Mouse (Mus musculus) CH12.LX (cell line): ENCODE results near the gene Slc43a3. TPM values are rescaled to one million over a fixed set of nuclear protein-coding genes. Genes with fewer than 3 reads are reported as not detected.
A peak's percentile ranks its signal among the peaks of the same experiment; 100 is the strongest.

Experiments
- DNase-seq: peaks from one replicate; pipeline ENCODE4 v3.0.0-alpha.2; 2013; ENCODE audit errors: extremely low read depth
- H3K27ac ChIP-seq: 2 replicates; pipeline ENCODE4 v1.5.1; 2012; ENCODE audit warnings: low read depth, mild to moderate bottlenecking, control low read depth, moderate library complexity; ENCODE audit not compliant: insufficient read depth
- H3K27me3 ChIP-seq: replicated peaks from 2 replicates; pipeline ENCODE3; 2012; ENCODE audit warnings: inconsistent platforms
- H3K36me3 ChIP-seq, 2 experiments: replicated peaks in 1 of 2; 2 replicates each; pipeline versions ENCODE3 to v1.6.1; 2012; ENCODE audit warnings: inconsistent platforms in 1 of 2, low read length in 1 of 2, mild to moderate bottlenecking in 1 of 2, mixed read lengths in 1 of 2, moderate library complexity in 1 of 2; ENCODE audit not compliant: control insufficient read depth in 1 of 2, insufficient read depth in 1 of 2
- H3K4me1 ChIP-seq, 2 experiments: 2 replicates each; pipeline ENCODE4 v1.6.1; 2012; ENCODE audit warnings: inconsistent platforms in 1 of 2, moderate library complexity in 1 of 2; ENCODE audit not compliant: insufficient read depth in 2 of 2, control insufficient read depth in 1 of 2
- H3K4me2 ChIP-seq: 2 replicates; pipeline ENCODE4 v1.6.1; 2012; ENCODE audit warnings: low read depth, mild to moderate bottlenecking, control low read depth; ENCODE audit not compliant: poor library complexity, insufficient read depth, severe bottlenecking
- H3K4me3 ChIP-seq, 3 experiments: fragments of 150-350 bp in 1 of 3; sonication (generic) in 1 of 3; replicated peaks in 1 of 3; 2 replicates each; pipeline versions ENCODE3 to v1.5.1; 2011 to 2012; ENCODE audit warnings: low read depth in 2 of 3, low read length in 2 of 3, mild to moderate bottlenecking in 2 of 3, moderate library complexity in 2 of 3, control low read depth in 1 of 3, improper control_type of control experiment in 1 of 3, inconsistent platforms in 1 of 3, mixed read lengths in 1 of 3; ENCODE audit not compliant: poor library complexity in 1 of 3
- H3K79me2 ChIP-seq: replicated peaks from 2 replicates; pipeline ENCODE4 v1.6.1; 2012; ENCODE audit warnings: mild to moderate bottlenecking, moderate library complexity; ENCODE audit not compliant: control insufficient read depth, poor library complexity, insufficient read depth, severe bottlenecking; ENCODE audit errors: extremely low read depth
- H3K9ac ChIP-seq: 2 replicates; pipeline ENCODE4 v1.6.1; 2012; ENCODE audit warnings: low read depth, mild to moderate bottlenecking, control low read depth, moderate library complexity; ENCODE audit not compliant: insufficient read depth
- H3K9me3 ChIP-seq: replicated peaks from 2 replicates; pipeline ENCODE3; 2012; ENCODE audit warnings: low read length, inconsistent platforms, mixed read lengths
- BHLHE40 ChIP-seq: IDR thresholded peaks from 2 replicates; pipeline ENCODE4 v1.6.1; 2011; ENCODE audit warnings: mild to moderate bottlenecking, low read depth, low read length, improper control_type of control experiment
- CHD1 ChIP-seq: IDR thresholded peaks from 2 replicates; pipeline ENCODE4 v1.6.1; 2012; ENCODE audit warnings: low read depth, low read length, improper control_type of control experiment, inconsistent platforms
- CTCF ChIP-seq, 2 experiments: IDR thresholded peaks in 1 of 2; conservative IDR thresholded peaks in 1 of 2; 2 replicates each; pipeline ENCODE4 v1.5.1; 2011 to 2012; ENCODE audit warnings: low read depth in 2 of 2, low read length in 2 of 2, improper control_type of control experiment in 1 of 2, inconsistent platforms in 1 of 2, mild to moderate bottlenecking in 1 of 2, moderate library complexity in 1 of 2
- E2F4 ChIP-seq: IDR thresholded peaks from 2 replicates; pipeline ENCODE4 v1.6.1; 2011; ENCODE audit warnings: low read depth, low read length, improper control_type of control experiment; ENCODE audit not compliant: insufficient replicate concordance
- ELF1 ChIP-seq: IDR thresholded peaks from 2 replicates; pipeline ENCODE4 v1.6.1; 2014; ENCODE audit warnings: low read depth, mild to moderate bottlenecking, inconsistent platforms, low read length, improper control_type of control experiment
- ETS1 ChIP-seq: conservative IDR thresholded peaks from 2 replicates; pipeline ENCODE4 v1.6.1; 2012; ENCODE audit warnings: low read depth, mild to moderate bottlenecking, inconsistent platforms, low read length, improper control_type of control experiment, moderate library complexity
- HCFC1 ChIP-seq: IDR thresholded peaks from 2 replicates; pipeline ENCODE4 v1.6.1; 2012; ENCODE audit warnings: low read depth, mild to moderate bottlenecking, inconsistent platforms, low read length, improper control_type of control experiment
- JUN ChIP-seq: IDR thresholded peaks from 2 replicates; pipeline ENCODE4 v1.6.1; 2011; ENCODE audit warnings: low read depth, mild to moderate bottlenecking, low read length, improper control_type of control experiment, moderate library complexity; ENCODE audit not compliant: insufficient read depth
- JUND ChIP-seq: conservative IDR thresholded peaks from 2 replicates; pipeline ENCODE4 v1.6.1; 2011; ENCODE audit warnings: low read depth, low read length, improper control_type of control experiment
- KAT2A ChIP-seq: IDR thresholded peaks from 2 replicates; pipeline ENCODE4 v1.6.1; 2012; ENCODE audit warnings: low read length, improper control_type of control experiment, inconsistent platforms; ENCODE audit not compliant: insufficient replicate concordance
- MAFK ChIP-seq: IDR thresholded peaks from 2 replicates; pipeline ENCODE4 v1.6.1; 2011; ENCODE audit warnings: low read length, improper control_type of control experiment; ENCODE audit not compliant: insufficient replicate concordance
- MAX ChIP-seq: IDR thresholded peaks from 2 replicates; pipeline ENCODE4 v1.6.1; 2011; ENCODE audit warnings: low read length, improper control_type of control experiment
- MAZ ChIP-seq: IDR thresholded peaks from 2 replicates; pipeline ENCODE4 v1.6.1; 2012; ENCODE audit warnings: low read depth, mild to moderate bottlenecking, inconsistent platforms, low read length, improper control_type of control experiment, moderate library complexity
- MEF2A ChIP-seq: IDR thresholded peaks from 2 replicates; pipeline ENCODE4 v1.6.1; 2014; ENCODE audit warnings: low read depth, mild to moderate bottlenecking, inconsistent platforms, low read length, improper control_type of control experiment, borderline replicate concordance
- MXI1 ChIP-seq: IDR thresholded peaks from 2 replicates; pipeline ENCODE4 v1.6.1; 2011; ENCODE audit warnings: mild to moderate bottlenecking, low read depth, low read length, improper control_type of control experiment
- MYC ChIP-seq: IDR thresholded peaks from 2 replicates; pipeline ENCODE4 v1.6.1; 2011; ENCODE audit warnings: low read depth, mild to moderate bottlenecking, improper control_type of control experiment, low read length
- NELFE ChIP-seq: IDR thresholded peaks from 2 replicates; pipeline ENCODE4 v1.6.1; 2011; ENCODE audit warnings: low read depth, low read length, improper control_type of control experiment
- NRF1 ChIP-seq: IDR thresholded peaks from 2 replicates; pipeline ENCODE4 v1.6.1; 2014; ENCODE audit warnings: low read depth, mild to moderate bottlenecking, inconsistent platforms, low read length, improper control_type of control experiment, moderate library complexity
- POLR2A ChIP-seq: IDR thresholded peaks from 2 replicates; pipeline ENCODE4 v1.6.1; 2011; ENCODE audit warnings: low read depth, mild to moderate bottlenecking, improper control_type of control experiment, low read length
- POLR2AphosphoS2 ChIP-seq: IDR thresholded peaks from 2 replicates; pipeline ENCODE4 v1.6.1; 2011; ENCODE audit warnings: low read depth, low read length, improper control_type of control experiment
- RCOR1 ChIP-seq: conservative IDR thresholded peaks from 2 replicates; pipeline ENCODE4 v1.6.1; 2012; ENCODE audit warnings: low read depth, mild to moderate bottlenecking, inconsistent platforms, low read length, improper control_type of control experiment
- SIN3A ChIP-seq: IDR thresholded peaks from 2 replicates; pipeline ENCODE4 v1.6.1; 2012; ENCODE audit warnings: low read length, improper control_type of control experiment, inconsistent platforms
- TBP ChIP-seq: conservative IDR thresholded peaks from 2 replicates; pipeline ENCODE4 v1.6.1; 2011; ENCODE audit warnings: low read depth, low read length, improper control_type of control experiment
- TCF12 ChIP-seq: IDR thresholded peaks from 2 replicates; pipeline ENCODE4 v1.6.1; 2014; ENCODE audit warnings: low read depth, mild to moderate bottlenecking, inconsistent platforms, low read length, improper control_type of control experiment
- UBTF ChIP-seq: IDR thresholded peaks from 2 replicates; pipeline ENCODE4 v1.6.1; 2012; ENCODE audit warnings: low read depth, mild to moderate bottlenecking, inconsistent platforms, low read length, improper control_type of control experiment, moderate library complexity
- USF1 ChIP-seq: IDR thresholded peaks from 2 replicates; pipeline ENCODE4 v1.6.1; 2014; ENCODE audit warnings: low read depth, mild to moderate bottlenecking, inconsistent platforms, low read length, improper control_type of control experiment
- USF2 ChIP-seq: conservative IDR thresholded peaks from 2 replicates; pipeline ENCODE4 v1.6.1; 2011; ENCODE audit warnings: low read depth, low read length, improper control_type of control experiment
- ZMIZ1 ChIP-seq: IDR thresholded peaks from 2 replicates; pipeline ENCODE4 v1.6.1; 2012; ENCODE audit warnings: low read depth, mild to moderate bottlenecking, inconsistent platforms, low read length, improper control_type of control experiment
- dilution Hi-C: fragments of 300-500 bp; cut with MboI; formaldehyde crosslinking; loops from 2 replicates; pipeline ENCODE4 v1.14.3; 2020; ENCODE audit warnings: low sequenced_read_pairs; ENCODE audit not compliant: extremely low pct_unique_long_range_greater_than_20kb, extremely low pct_ligation_motif_present
- in situ Hi-C: fragments of 300-500 bp; cut with MboI; formaldehyde crosslinking; loops from 3 replicates; pipeline ENCODE4 v1.14.3; 2019; ENCODE audit warnings: low sequenced_read_pairs, low pct_ligation_motif_present, low pct_unique_long_range_greater_than_20kb, mixed read lengths
- polyA plus RNA-seq: library from polyadenylated mRNA; unstranded; fragments of >175 nt; gene quantifications from 2 replicates; pipeline ENCODE4 v1.2.1, GENCODE M21; 2012; ENCODE audit warnings: low read depth; ENCODE audit not compliant: insufficient read length
- total RNA-seq, 2 experiments: library from RNA; depleted of rRNA; stranded (reverse); fragments of 300-350 nt in 1 of 2; fragments of >200 nt in 1 of 2; gene quantifications; 2 replicates each; pipeline ENCODE4 v1.2.3; 2012 to 2014

The Slc43a3 gene
- total and polyA plus RNA-seq, 3 experiments, result 136 to 174 (median 163) TPM

GRCm38 (mm10) chr2:84938249-84938946 is 2.0 kb downstream of the Slc43a3 start:
- TF ChIP-seq TBP (peak; percentile 80), ZMIZ1 (peak; percentile 86; the same call in 1 of the 2 replicates), E2F4 (no peak), MAFK (no peak), ELF1 (peak; percentile 48), ETS1 (peak; percentile 42), POLR2AphosphoS2 (peak; percentile 71; the same call in 1 of the 2 replicates), BHLHE40 (no peak; the same call in 1 of the 2 replicates), SIN3A (peak; percentile 86), KAT2A (no peak), MAX (peak; percentile 90; the same call in 1 of the 2 replicates), RCOR1 (peak; percentile 36; the same call in 1 of the 2 replicates), CTCF (conservative IDR thresholded peaks at IDR 0.05 in 1 of 2, IDR thresholded peaks at IDR 0.05 in 1 of 2; ENCODE audit: low read depth in 2 of 2, low read length in 2 of 2) (no peak), JUN (peak; percentile 52; the same call in 1 of the 2 replicates), USF2 (peak; percentile 38), NELFE (peak; percentile 69; the same call in 1 of the 2 replicates), USF1 (no peak), CHD1 (no peak), MEF2A (no peak; the same call in 1 of the 2 replicates), MXI1 (peak; percentile 85; the same call in 1 of the 2 replicates), HCFC1 (no peak; the same call in 1 of the 2 replicates), TCF12 (peak; percentile 64), POLR2A (peak; percentile 61), JUND (peak; percentile 63), UBTF (no peak; the same call in 1 of the 2 replicates), NRF1 (no peak; the same call in 1 of the 2 replicates), MAZ (peak; percentile 69; the same call in 1 of the 2 replicates), MYC (peak; percentile 99; the same call in 1 of the 2 replicates)
- peak; percentile 92 for DNase-seq
- peak overlapping the region; percentile 72 for H3K4me2 ChIP-seq
- dilution Hi-C loops (no loop called here), in situ Hi-C loops (no loop called here)
- H3K4me3 ChIP-seq, result peak overlapping the region; percentile 58 to 78 (median 77)
- H3K79me2 ChIP-seq, result peaks cover 29% of the 10 kb centered on the region
- peak overlapping the region; percentile 92 for H3K27ac ChIP-seq
- no peaks in the 10 kb centered on the region for H3K9me3 ChIP-seq
- peaks cover 24 to 44% of the 10 kb centered on the region in 2 experiments for H3K36me3 ChIP-seq
- H3K27me3 ChIP-seq, result no peaks in the 10 kb centered on the region
- H3K9ac ChIP-seq, result peak overlapping the region; percentile 87
- peaks cover 2 to 42% of the 10 kb centered on the region in 2 experiments; a peak in 3 of 4 replicates for H3K4me1 ChIP-seq
